Mouse (Mus musculus): ENCODE results near the gene Cpt2.

DNA sequence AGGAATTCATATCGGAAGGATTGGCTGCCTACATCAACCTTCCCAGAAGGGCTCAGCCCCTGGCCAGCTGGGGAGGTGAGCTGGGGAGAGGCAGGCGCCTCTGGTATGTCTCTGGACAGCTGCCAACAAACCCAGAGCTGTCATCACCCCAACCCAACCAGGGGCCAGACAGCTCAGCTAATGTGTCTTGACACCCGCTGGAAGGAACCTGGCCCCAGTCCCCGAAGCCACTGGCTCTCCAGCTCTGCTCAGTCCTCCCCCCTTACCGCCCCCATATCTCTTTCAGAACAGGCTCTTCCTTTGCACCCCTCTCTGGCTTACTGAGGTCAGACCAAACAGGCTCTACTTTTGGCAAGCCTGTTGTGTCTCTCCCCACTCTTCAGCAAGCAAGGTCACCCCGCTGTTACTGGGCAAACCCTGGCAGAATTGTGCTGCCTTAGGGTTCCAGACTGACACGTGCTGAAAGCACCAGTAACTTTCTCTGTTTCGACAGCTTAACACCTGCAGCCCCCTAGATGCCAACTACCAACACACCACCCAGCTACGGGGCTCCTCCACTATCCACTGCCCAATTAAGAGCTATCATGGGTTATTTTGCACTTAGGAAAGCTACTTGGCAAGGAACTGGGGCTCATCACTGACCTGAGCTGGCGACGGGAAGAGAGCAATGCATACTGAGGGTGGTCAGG, 38.8 kb upstream of the Cpt2 start:
- TF ChIP-seq CTCF (IDR thresholded peaks at IDR 0.05; ENCODE audit: borderline replicate concordance, insufficient read depth, low read depth, low read length) (no peak), POLR2A (IDR thresholded peaks at IDR 0.05; ENCODE audit: borderline replicate concordance, insufficient read depth, low read length) (no peak)
